Mouse (Mus musculus) adrenal gland, adult 8-10 months (tissue): ENCODE measurements around the gene Olfr99. TPM values are rescaled to one million over a fixed set of nuclear protein-coding genes. Genes with fewer than 3 reads are reported as not detected.
"Not testable (repeated sequence)": the region's sequence is repeated elsewhere in the genome, so short reads cannot be mapped to it uniquely, and the experiment has no call there.

Source experiments
- DNase-seq: peaks from one replicate; pipeline ENCODE4 v3.0.0; 2022
- total RNA-seq, 4 experiments: library from RNA; stranded (reverse); gene quantifications; 2 replicates each; pipeline ENCODE4 v1.2.4; 2022

Gene Olfr99
- total RNA-seq, result not detected

GRCm38 (mm10) chr17:37283360-37283759 lies at the start of gene Olfr99:
Olfr99 (minus strand) TSS chr17:37283460.
- DNase-seq, result no peak

GRCm38 (mm10) chr17:37316954-37317353 lies 33.7 kb upstream of the Olfr99 start, which contains the start of gene Olfr102:
Olfr102 (minus strand) TSS chr17:37317054.
- no peak for DNase-seq

- no peak for DNase-seq
Measured at GRCm38 (mm10) chr17:37310146-37310699, 27.0 kb upstream of the Olfr99 start.

- no peak for DNase-seq
Measured at GRCm38 (mm10) chr17:37308483-37308882, 25.2 kb upstream of the Olfr99 start.

- no peak for DNase-seq
Measured at GRCm38 (mm10) chr17:37304213-37304612, 21.0 kb upstream of the Olfr99 start, which contains the start of gene Olfr101. Olfr101 (minus strand) TSS chr17:37304313.

- DNase-seq, result no peak
Measured at GRCm38 (mm10) chr17:37280331-37280730, 2.9 kb downstream of the Olfr99 start.

- DNase-seq, result no peak
Measured at GRCm38 (mm10) chr17:37276573-37276972, 6.7 kb downstream of the Olfr99 start.

- no peak for DNase-seq
Measured at GRCm38 (mm10) chr17:37275626-37276248, 7.5 kb downstream of the Olfr99 start.

GRCm38 (mm10) chr17:37270702-37271092 lies 12.6 kb downstream of the Olfr99 start:
- peak; percentile 49 for DNase-seq

GRCm38 (mm10) chr17:37270058-37270701 lies 13.1 kb downstream of the Olfr99 start, which contains the start of gene H2-M3:
H2-M3 (plus strand) TSS chr17:37270220.
- peak; percentile 84 for DNase-seq

- no peak for DNase-seq
Measured at GRCm38 (mm10) chr17:37263626-37264025, 19.6 kb downstream of the Olfr99 start, which contains the start of gene Olfr98. Olfr98 (minus strand) TSS chr17:37263749.

- no peak for DNase-seq
Measured at GRCm38 (mm10) chr17:37250544-37250943, 32.7 kb downstream of the Olfr99 start.

- DNase-seq, result no peak
Measured at GRCm38 (mm10) chr17:37249460-37249859, 33.8 kb downstream of the Olfr99 start.

- peak; percentile 8 for DNase-seq
Measured at GRCm38 (mm10) chr17:37246715-37247114, 36.5 kb downstream of the Olfr99 start.

GRCm38 (mm10) chr17:37242198-37242597 lies 41.1 kb downstream of the Olfr99 start:
- DNase-seq, result no peak

- DNase-seq, result not testable (repeated sequence)
Measured at GRCm38 (mm10) chr17:37237230-37237629, 46.0 kb downstream of the Olfr99 start, which contains the start of gene Olfr97. Olfr97 (minus strand) TSS chr17:37237330.

Other genes with a start within 250 kb of the Olfr99 start
- 10 to 100 TPM; 25.3 to 63.8 (median 50.8) TPM for gene Gabbr1, start 237.5 kb downstream of the Olfr99 start, total RNA-seq
- gene Olfr90, start 195.0 kb downstream of the Olfr99 start, total RNA-seq, result not detected
- not detected for gene Olfr91, start 185.2 kb downstream of the Olfr99 start, total RNA-seq
- gene Olfr92, start 163.4 kb downstream of the Olfr99 start, total RNA-seq, result not detected
- not detected for gene Olfr93, start 122.0 kb downstream of the Olfr99 start, total RNA-seq
- 1 to 10 TPM in 1 of 4 experiments, under 1 TPM in 2, not detected in 1; 0.31 to 3.1 (median 0.65) TPM for gene Ubd, start 89.6 kb downstream of the Olfr99 start, total RNA-seq
- gene Olfr94, start 82.5 kb downstream of the Olfr99 start, total RNA-seq, result not detected
- not detected for gene Olfr95, start 70.3 kb downstream of the Olfr99 start, total RNA-seq
- gene Olfr96, start 63.3 kb downstream of the Olfr99 start, total RNA-seq, result not detected
- not detected for gene Olfr97, start 46.1 kb downstream of the Olfr99 start, total RNA-seq
- gene Olfr98, start 19.7 kb downstream of the Olfr99 start, total RNA-seq, result not detected
- gene H2-M3, start 13.2 kb downstream of the Olfr99 start, total RNA-seq, result 1 to 10 TPM; 5.5 to 8.0 (median 6.8) TPM
- not detected for gene Olfr101, start 20.9 kb upstream of the Olfr99 start, total RNA-seq
- gene Olfr102, start 33.6 kb upstream of the Olfr99 start, total RNA-seq, result not detected
- not detected for gene Olfr103, start 56.2 kb upstream of the Olfr99 start, total RNA-seq
- gene Olfr104-ps, start 76.1 kb upstream of the Olfr99 start, total RNA-seq, result not detected
- not detected for gene Olfr105-ps, start 95.6 kb upstream of the Olfr99 start, total RNA-seq
- not detected for gene Olfr106-ps, start 106.9 kb upstream of the Olfr99 start, total RNA-seq
- not detected for gene Olfr107, start 115.8 kb upstream of the Olfr99 start, total RNA-seq
- gene Olfr108, start 162.0 kb upstream of the Olfr99 start, total RNA-seq, result not detected
- gene Olfr109, start 175.5 kb upstream of the Olfr99 start, total RNA-seq, result not detected
- gene H2-M2, start 200.1 kb upstream of the Olfr99 start, total RNA-seq, result 1 to 10 TPM; 1.6 to 7.5 (median 3.9) TPM
- gene Olfr110, start 209.0 kb upstream of the Olfr99 start, total RNA-seq, result under 1 TPM in 1 of 4 experiments, not detected in 3; 0.30 TPM
- gene Olfr111, start 224.6 kb upstream of the Olfr99 start, total RNA-seq, result 1 to 10 TPM in 1 of 4 experiments, under 1 TPM in 3; 0.21 to 1.4 (median 0.56) TPM